Mouse (Mus musculus) liver, postnatal 0 days (tissue): ENCODE measurements around the gene Gramd4. TPM values are rescaled to one million over a fixed set of nuclear protein-coding genes. Genes with fewer than 3 reads are reported as not detected.

ENCODE experiments used
- ATAC-seq: fragments of 200-750 bp; cut with Nextera tagmentation; 2 replicates; pipeline ENCODE4 v1.8.0; 2017; ENCODE audit warnings: mild to moderate bottlenecking, moderate library complexity
- DNase-seq: peaks from one replicate; pipeline ENCODE4 v3.0.0-alpha.2; 2016
- H3K27ac ChIP-seq: fragments of 300-500 bp; sonication (generic); 2 replicates; pipeline ENCODE4 v1.5.1; 2014; ENCODE audit warnings: antibody characterized with exemption, moderate library complexity, mild to moderate bottlenecking, low read depth
- H3K27me3 ChIP-seq: fragments of 300-500 bp; sonication (generic); 2 replicates; pipeline ENCODE4 v1.6.1; 2014; ENCODE audit warnings: low read length, control low read depth, mixed read lengths; ENCODE audit not compliant: insufficient read depth
- H3K36me3 ChIP-seq: fragments of 300-500 bp; sonication (generic); replicated peaks from 2 replicates; pipeline ENCODE4 v1.6.1; 2014; ENCODE audit warnings: mild to moderate bottlenecking, control low read depth, low read length, moderate library complexity, mixed read lengths; ENCODE audit not compliant: insufficient read depth
- H3K4me1 ChIP-seq: fragments of 300-500 bp; sonication (generic); 2 replicates; pipeline ENCODE4 v1.6.1; 2014; ENCODE audit warnings: antibody characterized with exemption, mild to moderate bottlenecking, control low read depth; ENCODE audit not compliant: insufficient read depth
- H3K4me2 ChIP-seq: fragments of 300-500 bp; sonication (generic); 2 replicates; pipeline ENCODE4 v1.6.1; 2014; ENCODE audit warnings: low read depth, mild to moderate bottlenecking, low read length, moderate library complexity, mixed read lengths
- H3K4me3 ChIP-seq: fragments of 300-500 bp; sonication (generic); 2 replicates; pipeline ENCODE4 v1.5.1; 2014; ENCODE audit warnings: low read depth, low read length
- H3K9ac ChIP-seq: fragments of 300-500 bp; sonication (generic); replicated peaks from 2 replicates; pipeline ENCODE4 v1.6.1; 2014; ENCODE audit warnings: mild to moderate bottlenecking, moderate library complexity
- H3K9me3 ChIP-seq: fragments of 300-500 bp; sonication (generic); 2 replicates; pipeline ENCODE4 v1.6.1; 2016; ENCODE audit warnings: mild to moderate bottlenecking, control low read depth, low read length, mixed read lengths
- CTCF ChIP-seq: sonication (generic); IDR thresholded peaks from 2 replicates; pipeline ENCODE4 v1.5.1; 2016; ENCODE audit warnings: antibody characterized with exemption, low read depth
- EP300 ChIP-seq: IDR thresholded peaks from 2 replicates; pipeline ENCODE4 v1.6.1; 2016; ENCODE audit warnings: antibody characterized with exemption, low read depth, mild to moderate bottlenecking
- WGBS: fragments of 180-500 bp; shearing (Covaris S2); extraction: QIAGEN DNeasy Blood & Tissue Kit; methylation state at CpG from one replicate; pipeline ENCODE4 v1.1.7; 2014; ENCODE audit not compliant: insufficient replicate concordance; 5-methylcytosine and 5-hydroxymethylcytosine counted together
- polyA plus RNA-seq: library from polyadenylated mRNA; unstranded; fragments of >200 nt; fragmentation: Nextera tagmentation; extraction: Ambion mirVana; gene quantifications from 2 replicates; pipeline ENCODE4 v1.2.1, GENCODE M21; 2015

Gramd4 gene
- polyA plus RNA-seq, 1 experiment from 2014 or later = 3.7 TPM

DNA sequence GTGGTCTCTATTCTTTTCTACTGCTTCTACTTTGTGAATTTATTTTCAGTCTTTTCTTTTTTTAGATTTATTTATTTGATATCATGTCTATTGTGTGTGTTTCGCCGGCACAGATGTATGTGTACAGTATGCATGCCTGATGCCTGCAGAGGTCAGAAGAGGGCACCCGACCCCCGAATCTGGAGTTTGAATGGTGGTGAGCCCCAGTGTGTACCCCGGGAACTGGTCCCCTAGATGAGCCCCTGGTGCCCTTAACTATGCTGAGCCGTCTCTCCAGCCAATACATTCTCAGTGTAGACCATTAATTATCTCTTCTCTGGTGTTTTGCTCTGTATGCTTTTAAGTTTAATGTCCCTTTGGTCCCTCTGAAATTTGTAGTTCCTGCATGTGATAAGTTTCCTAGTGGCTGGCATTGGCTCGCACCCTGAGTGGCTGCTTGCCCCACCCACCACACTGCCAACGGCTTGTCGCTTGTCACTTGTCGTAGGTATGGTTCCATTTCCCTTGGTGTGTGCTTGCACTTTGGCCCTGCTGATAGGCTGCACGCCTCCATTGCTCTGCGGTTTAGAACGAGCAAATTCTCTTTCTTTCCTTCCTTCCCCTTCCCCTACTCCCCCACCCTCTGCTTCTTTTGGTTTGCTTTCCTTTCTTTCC is 31.7 kb downstream of the Gramd4 start:
- no peaks in the 10 kb centered on the region for H3K9me3 ChIP-seq
- no peak overlapping the region for H3K4me3 ChIP-seq
- no peak overlapping the region for H3K9ac ChIP-seq
- DNase-seq (no peak), ATAC-seq (no peak)
- peak overlapping the region; percentile 90 for H3K27ac ChIP-seq
- no peaks in the 10 kb centered on the region for H3K36me3 ChIP-seq
- H3K4me1 ChIP-seq = peaks cover 55% of the 10 kb centered on the region
- H3K27me3 ChIP-seq = no peaks in the 10 kb centered on the region
- no peak overlapping the region for H3K4me2 ChIP-seq
- WGBS = 40% methylated on average over 13 of the region's 13 CpGs
- TF ChIP-seq CTCF (no peak), EP300 (no peak)

DNA sequence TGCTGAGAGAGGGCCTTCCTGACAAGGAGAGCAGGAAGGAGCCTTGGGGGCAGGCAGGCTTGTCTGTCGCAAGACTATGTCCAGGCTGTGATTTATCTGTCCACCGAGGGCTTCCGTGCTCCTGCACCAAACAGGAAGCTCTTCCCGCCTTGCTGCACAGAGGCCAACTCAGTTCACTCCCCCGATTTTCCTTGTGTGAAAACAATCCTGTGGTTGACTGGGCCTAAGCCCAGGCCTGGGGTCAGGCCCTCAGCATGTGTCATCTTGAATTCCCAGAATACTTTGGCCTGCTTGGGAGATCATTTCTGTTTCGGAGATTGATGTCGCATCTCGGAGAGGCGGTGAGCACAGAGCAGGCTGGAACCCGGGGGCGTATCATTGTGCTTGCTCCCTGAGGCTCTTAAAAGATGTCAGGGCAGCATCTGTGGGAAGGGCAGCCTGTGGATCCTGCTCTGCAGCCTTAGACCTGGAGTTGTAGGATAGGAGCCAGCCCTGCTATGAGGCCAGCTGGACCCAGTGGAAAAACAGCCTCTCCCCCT is 32.6 kb downstream of the Gramd4 start:
- Histone ChIP-seq H3K27me3 (no peaks in the 10 kb centered on the region), H3K9ac (no peak overlapping the region), H3K9me3 (no peaks in the 10 kb centered on the region), H3K27ac (peak overlapping the region; percentile 90), H3K4me2 (no peak overlapping the region), H3K4me1 (peaks cover 55% of the 10 kb centered on the region), H3K4me3 (no peak overlapping the region), H3K36me3 (no peaks in the 10 kb centered on the region)
- peak; percentile 11 for ATAC-seq
- DNase-seq = no peak
- no peak for TF ChIP-seq CTCF
- TF ChIP-seq EP300 = peak; percentile 70
- 64% methylated on average over 11 of the region's 11 CpGs for WGBS

DNA sequence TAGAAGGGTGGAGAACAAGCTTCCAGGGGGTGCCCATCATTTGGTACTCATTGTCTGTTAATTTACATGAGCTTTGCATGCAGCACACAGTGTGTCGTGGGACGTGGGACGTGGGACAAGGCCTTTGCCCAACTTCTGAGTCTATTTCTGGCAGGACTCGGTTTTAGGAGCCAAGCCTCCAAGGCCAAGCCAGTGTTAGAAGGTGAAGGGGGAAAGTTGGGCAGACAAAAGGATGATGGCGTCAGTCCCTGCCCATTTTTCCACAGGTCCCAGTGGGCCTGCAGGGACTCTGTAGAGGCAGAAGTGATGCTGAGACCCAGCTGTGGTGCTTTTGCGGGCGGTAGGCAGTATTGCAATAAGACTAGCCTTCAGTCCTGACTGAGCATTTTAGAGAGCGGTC is 33.1 kb downstream of the Gramd4 start:
- Histone ChIP-seq H3K9ac (no peak overlapping the region), H3K27ac (peak overlapping the region; percentile 90)
- ATAC-seq = no peak

DNA sequence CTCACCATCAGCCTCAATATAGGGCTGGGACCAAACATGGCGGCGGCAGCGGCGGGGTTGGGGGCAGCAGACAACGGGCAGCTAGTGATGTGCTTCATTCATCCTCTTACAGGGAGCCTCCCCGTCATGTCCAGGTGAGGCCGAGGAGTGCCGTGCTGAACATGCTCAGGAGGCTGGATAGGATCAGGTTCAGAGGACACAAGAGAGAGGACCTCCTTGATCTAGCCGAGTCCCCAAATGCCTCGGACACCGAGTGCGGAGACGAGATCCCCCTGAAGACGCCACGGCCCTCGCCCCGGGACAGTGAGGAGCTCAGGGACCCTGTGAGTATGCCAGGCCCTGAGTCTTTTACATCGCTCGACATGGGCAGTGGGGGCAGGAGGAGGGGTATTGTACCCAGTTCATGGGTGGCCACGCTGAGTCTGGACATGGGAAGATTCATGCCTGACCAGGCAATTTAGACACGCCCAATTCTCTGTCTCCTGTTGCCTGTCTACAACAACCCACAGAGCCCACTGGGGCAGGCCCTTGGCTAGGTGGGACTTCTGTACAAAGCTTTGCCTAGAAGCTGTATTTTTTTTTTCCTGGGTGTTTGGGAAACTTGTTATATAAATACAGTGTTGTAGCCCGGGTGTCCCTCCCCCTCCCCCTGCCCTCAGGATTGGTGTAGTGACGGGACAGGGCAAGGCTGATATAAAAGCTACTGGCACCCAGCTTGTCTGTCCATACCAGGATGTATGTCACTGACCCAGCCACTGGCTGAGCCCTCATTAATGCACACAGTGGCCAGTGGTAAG is 33.9 kb downstream of the Gramd4 start:
- Histone ChIP-seq H3K9me3 (no peaks in the 10 kb centered on the region), H3K9ac (peak overlapping the region; percentile 44; the same call in 1 of the 2 replicates), H3K4me3 (no peak overlapping the region), H3K4me2 (peak overlapping the region; percentile 47), H3K27ac (peak overlapping the region; percentile 90), H3K36me3 (0 out of 2 replicates have a peak, but pooled peaks cover 3% of the 10 kb centered on the region), H3K4me1 (peaks cover 47% of the 10 kb centered on the region), H3K27me3 (no peaks in the 10 kb centered on the region)
- TF ChIP-seq CTCF = no peak
- no peak for TF ChIP-seq EP300
- 91% methylated on average over 23 of the region's 23 CpGs for WGBS
- peak; percentile 20 for ATAC-seq
- DNase-seq = no peak

More for the DNA sequence above, 33.1 kb downstream of the Gramd4 start:
- 84% methylated on average over 8 of the region's 8 CpGs for WGBS
- no peak for DNase-seq
- H3K27me3 ChIP-seq = no peaks in the 10 kb centered on the region
- H3K36me3 ChIP-seq = no peaks in the 10 kb centered on the region
- TF ChIP-seq CTCF = no peak
- TF ChIP-seq EP300 = no peak
- H3K4me2 ChIP-seq = no peak overlapping the region
- peaks cover 55% of the 10 kb centered on the region for H3K4me1 ChIP-seq
- no peaks in the 10 kb centered on the region for H3K9me3 ChIP-seq
- no peak overlapping the region for H3K4me3 ChIP-seq

DNA sequence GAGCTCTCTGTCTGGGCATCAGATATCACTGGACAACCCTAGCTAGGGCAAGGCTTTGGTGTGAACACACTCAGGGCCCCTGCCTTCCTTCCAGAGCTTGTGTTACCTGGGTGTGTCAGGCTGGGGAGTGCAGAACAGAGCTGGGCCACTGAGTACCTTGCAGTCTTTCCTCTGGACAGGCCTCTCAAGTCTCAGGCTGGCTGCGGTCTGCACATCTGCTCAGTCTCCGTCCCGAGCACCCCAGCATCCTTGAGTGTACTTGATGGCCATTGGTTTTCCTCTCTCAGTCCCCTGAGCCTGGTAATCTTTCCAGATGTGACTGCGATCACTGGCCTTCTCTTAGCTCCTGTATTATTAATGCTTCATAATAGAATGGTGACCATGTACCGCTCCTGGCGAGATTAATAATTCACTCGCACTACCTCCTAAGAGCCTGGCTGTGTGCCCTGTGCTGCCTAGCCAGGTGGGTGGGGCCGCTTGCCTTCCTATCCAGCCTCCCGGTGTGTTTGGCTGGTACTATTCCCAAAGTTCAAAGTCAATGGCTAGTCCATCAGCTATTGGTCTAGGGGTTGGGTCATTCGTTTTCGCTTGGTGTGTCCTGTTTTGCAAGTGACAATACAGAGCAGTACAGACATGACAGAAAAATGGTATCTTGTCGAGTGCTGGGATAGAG is 34.6 kb downstream of the Gramd4 start:
- Histone ChIP-seq H3K4me3 (no peak overlapping the region), H3K27me3 (no peaks in the 10 kb centered on the region), H3K9me3 (no peaks in the 10 kb centered on the region), H3K4me1 (peaks cover 43% of the 10 kb centered on the region), H3K27ac (peak overlapping the region; percentile 90), H3K4me2 (peak overlapping the region; percentile 47), H3K9ac (peak overlapping the region; percentile 44; the same call in 1 of the 2 replicates), H3K36me3 (0 out of 2 replicates have a peak, but pooled peaks cover 4% of the 10 kb centered on the region)
- DNase-seq (peak; percentile 79), ATAC-seq (peak; percentile 93)
- TF ChIP-seq EP300 = 0 out of 2 replicates have a peak, but pooled peaks have one; percentile 26
- no peak for TF ChIP-seq CTCF
- 74% methylated on average over 12 of the region's 12 CpGs for WGBS

DNA sequence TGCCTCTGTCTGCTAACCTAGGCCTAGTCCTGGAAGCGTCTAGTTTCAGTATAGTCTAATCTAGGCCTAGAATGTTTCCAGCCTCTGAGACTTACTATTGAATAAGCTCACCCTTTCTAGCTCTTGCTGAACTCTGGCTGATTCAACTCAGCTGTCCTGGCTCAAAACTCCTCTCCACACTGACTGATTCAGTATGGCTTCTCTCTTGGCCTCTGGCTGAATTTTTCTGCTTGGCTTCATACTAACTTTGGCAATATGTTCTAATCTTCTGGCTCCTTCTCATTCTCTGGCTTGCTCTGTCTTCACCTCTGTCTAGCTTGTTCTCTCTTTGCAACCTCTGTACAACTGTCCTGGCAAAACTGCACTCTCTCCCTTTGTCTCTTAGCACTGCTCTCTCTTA is 35.7 kb downstream of the Gramd4 start:
- Histone ChIP-seq H3K36me3 (0 out of 2 replicates have a peak, but pooled peaks cover 4% of the 10 kb centered on the region), H3K27ac (peak overlapping the region; percentile 70), H3K27me3 (no peaks in the 10 kb centered on the region), H3K9ac (no peak overlapping the region), H3K4me2 (no peak overlapping the region), H3K9me3 (no peaks in the 10 kb centered on the region), H3K4me1 (peaks cover 35% of the 10 kb centered on the region), H3K4me3 (no peak overlapping the region)
- ATAC-seq (no peak), DNase-seq (no peak)
- WGBS = 70% methylated on average over 1 of the region's 1 CpGs
- TF ChIP-seq EP300 = no peak
- no peak for TF ChIP-seq CTCF
